Mouse (Mus musculus) heart, adult 2 months (tissue): Measurements from ENCODE around the gene Bcl3. TPM values are rescaled to one million over a fixed set of nuclear protein-coding genes. Genes with fewer than 3 reads are reported as not detected.
A peak's percentile ranks its signal among the peaks of the same experiment; 100 is the strongest.

Experiments
- DNase-seq, 2 experiments: peaks; one replicate each; pipeline ENCODE4 v3.0.0; 2021
- H3K27ac ChIP-seq: fragments of 200-600 bp; 2 replicates; pipeline ENCODE4 v1.8.1; 2022
- H3K27me3 ChIP-seq: fragments of 200-500 bp; 2 replicates; pipeline ENCODE4 v1.6.1; 2012; ENCODE audit warnings: mild to moderate bottlenecking, low read length, inconsistent platforms, mixed read lengths; ENCODE audit not compliant: control insufficient read depth, insufficient read depth
- H3K36me3 ChIP-seq: fragments of 200-500 bp; 2 replicates; pipeline ENCODE4 v1.6.1; 2012; ENCODE audit warnings: low read length, inconsistent platforms; ENCODE audit not compliant: control insufficient read depth, insufficient read depth
- H3K4me1 ChIP-seq: fragments of 200-500 bp; 2 replicates; pipeline ENCODE4 v1.6.1; 2011; ENCODE audit warnings: low read length; ENCODE audit not compliant: control insufficient read depth, insufficient read depth
- H3K4me3 ChIP-seq: fragments of 200-600 bp; 2 replicates; pipeline ENCODE4 v1.8.1; 2022
- H3K79me2 ChIP-seq: fragments of 200-500 bp; replicated peaks from 2 replicates; pipeline ENCODE4 v1.6.1; 2012; ENCODE audit warnings: mild to moderate bottlenecking, inconsistent platforms, low read length, moderate library complexity, mixed read lengths; ENCODE audit not compliant: control insufficient read depth, insufficient read depth
- H3K9ac ChIP-seq: fragments of 200-500 bp; 2 replicates; pipeline ENCODE4 v1.6.1; 2012; ENCODE audit warnings: low read depth, mild to moderate bottlenecking, control low read depth, inconsistent platforms, low read length, mixed read lengths
- CTCF ChIP-seq: fragments of 200-600 bp; IDR thresholded peaks from 2 replicates; pipeline ENCODE4 v1.8.1; 2022; ENCODE audit warnings: antibody characterized with exemption, mild to moderate bottlenecking, moderate library complexity
- EP300 ChIP-seq: fragments of 200-500 bp; IDR thresholded peaks from 2 replicates; pipeline ENCODE4 v1.6.1; 2011; ENCODE audit warnings: low read depth, low read length, control low read depth; ENCODE audit not compliant: insufficient read depth
- POLR2A ChIP-seq: fragments of 200-500 bp; IDR thresholded peaks from 2 replicates; pipeline ENCODE4 v1.6.1; 2011; ENCODE audit warnings: mild to moderate bottlenecking, low read depth, low read length, control low read depth; ENCODE audit not compliant: insufficient read depth
- WGBS: fragments of 180-500 bp; shearing (Covaris S2); methylation state at CpG from one replicate; pipeline ENCODE4 v1.1.7; 2018; 5-methylcytosine and 5-hydroxymethylcytosine counted together
- intact Hi-C: fragments of 180-260 bp; cut with DNase I; formaldehyde crosslinking; loops from one replicate; pipeline ENCODE4 v1.15.1; 2025
- polyA plus RNA-seq: library from polyadenylated mRNA; depleted of rRNA; stranded (reverse); fragments of >200 nt; gene quantifications from 2 replicates; pipeline ENCODE4 v1.2.3, GENCODE M21; 2012
- total RNA-seq, 2 experiments: library from RNA; stranded (reverse); gene quantifications; 2 replicates each; pipeline ENCODE4 v1.2.3; 2021

The Bcl3 gene
- total and polyA plus RNA-seq, 3 experiments, result 3.5 to 11.9 (median 6.1) TPM

GRCm38 (mm10) chr7:19809369-19809768 is 13.2 kb downstream of the Bcl3 start:
- Histone ChIP-seq H3K79me2 (no peaks in the 10 kb centered on the region), H3K4me3 (peak overlapping the region; percentile 22), H3K27me3 (no peaks in the 10 kb centered on the region), H3K27ac (peak overlapping the region; percentile 74), H3K9ac (peak overlapping the region; percentile 46), H3K4me1 (no peaks in the 10 kb centered on the region), H3K36me3 (no peaks in the 10 kb centered on the region)
- intact Hi-C loops, result loop anchor here (10.0 kb wide), 1 partner anchor 135 kb away; no protein-coding TSS in a partner anchor
- peak in 1 of 2 experiments; percentile 56 for DNase-seq
- TF ChIP-seq EP300 (peak; percentile 42; the same call in 1 of the 2 replicates), POLR2A (peak; percentile 42; the same call in 1 of the 2 replicates), CTCF (no peak)
- WGBS, result 45% methylated on average over 27 of the region's 27 CpGs

- Histone ChIP-seq H3K9ac (no peak overlapping the region), H3K27ac (no peak overlapping the region), H3K4me3 (no peak overlapping the region), H3K27me3 (no peaks in the 10 kb centered on the region), H3K36me3 (no peaks in the 10 kb centered on the region), H3K4me1 (no peaks in the 10 kb centered on the region), H3K79me2 (no peaks in the 10 kb centered on the region)
- 89% methylated on average over 8 of the region's 8 CpGs for WGBS
- intact Hi-C loops, result loop anchor here (10.0 kb wide), 1 partner anchor 138 kb away; no protein-coding TSS in a partner anchor
- DNase-seq, result no peak
- TF ChIP-seq EP300 (no peak), POLR2A (no peak), CTCF (no peak)
Observed at GRCm38 (mm10) chr7:19806356-19806969, 16.1 kb downstream of the Bcl3 start.

DNA sequence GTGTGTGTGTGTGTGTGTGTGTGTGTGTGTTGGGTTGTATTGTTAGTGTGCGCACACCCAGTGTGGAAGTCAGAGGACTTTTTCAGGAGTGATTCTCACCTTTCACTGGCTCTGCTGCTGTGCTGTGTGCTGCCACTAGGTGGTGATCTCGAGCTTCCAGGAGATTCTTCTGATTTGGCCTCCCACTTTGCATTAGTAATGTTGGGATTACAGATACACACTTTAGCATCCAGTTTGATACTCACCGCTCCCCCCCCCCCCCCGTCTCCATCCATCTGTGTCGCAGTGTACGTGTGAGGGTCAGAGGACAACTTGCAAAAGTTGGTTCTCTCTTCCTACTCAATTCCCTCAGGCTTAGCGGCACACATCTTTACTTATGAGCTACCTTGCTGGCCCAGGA is 19.6 kb downstream of the Bcl3 start:
- TF ChIP-seq POLR2A (no peak), CTCF (peak; percentile 70), EP300 (peak; percentile 91)
- intact Hi-C loops, result loop anchor here (1.0 to 10.0 kb wide), 3 partner anchors 40 to 142 kb away; no protein-coding TSS in a partner anchor
- Histone ChIP-seq H3K27me3 (no peaks in the 10 kb centered on the region), H3K27ac (no peak overlapping the region), H3K4me3 (no peak overlapping the region), H3K79me2 (no peaks in the 10 kb centered on the region), H3K9ac (no peak overlapping the region), H3K36me3 (no peaks in the 10 kb centered on the region), H3K4me1 (peaks cover 1% of the 10 kb centered on the region; the same call in 1 of the 2 replicates)
- DNase-seq, result peak; percentile 66 to 86
- 21% methylated on average over 7 of the region's 7 CpGs for WGBS

DNA sequence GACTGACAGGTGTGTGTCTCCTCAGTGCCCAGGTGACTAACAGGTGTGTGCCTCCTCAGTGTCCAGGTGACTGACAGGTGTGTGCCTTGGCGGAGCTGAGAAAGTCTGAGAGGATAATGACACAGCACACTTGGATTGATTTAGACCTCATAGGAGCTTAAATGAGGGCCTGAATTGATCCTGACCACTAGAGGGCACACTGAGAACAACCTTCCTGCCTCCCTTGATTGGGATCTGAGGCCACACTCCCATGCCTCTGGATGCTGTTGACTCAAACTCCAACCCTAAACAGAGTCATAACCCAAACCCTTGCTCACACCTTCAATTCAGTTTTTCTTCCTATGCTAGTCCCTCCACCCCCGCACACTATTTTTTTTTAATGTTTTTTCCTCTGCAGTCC is 21.8 kb downstream of the Bcl3 start:
- no peaks in the 10 kb centered on the region for H3K27me3 ChIP-seq
- no peaks in the 10 kb centered on the region for H3K79me2 ChIP-seq
- TF ChIP-seq EP300 (peak; percentile 71; the same call in 1 of the 2 replicates), CTCF (peak; percentile 82), POLR2A (no peak)
- H3K9ac ChIP-seq, result no peak overlapping the region
- intact Hi-C loops, result loop anchor here (10.0 kb wide), 1 partner anchor 144 kb away; no protein-coding TSS in a partner anchor
- H3K4me1 ChIP-seq, result peaks cover 2% of the 10 kb centered on the region; the same call in 1 of the 2 replicates
- no peak overlapping the region for H3K27ac ChIP-seq
- H3K4me3 ChIP-seq, result no peak overlapping the region
- 49% methylated on average over 2 of the region's 2 CpGs for WGBS
- H3K36me3 ChIP-seq, result no peaks in the 10 kb centered on the region
- peak in 1 of 2 experiments; percentile 53 for DNase-seq

GRCm38 (mm10) chr7:19796697-19797588 is 25.6 kb downstream of the Bcl3 start, which contains the start of gene Cblc:
Gene Cblc (minus strand): TSS chr7:19796809.
- TF ChIP-seq POLR2A (no peak), CTCF (peak; percentile 91), EP300 (0 out of 2 replicates have a peak, but pooled peaks have one; percentile 39)
- H3K27ac ChIP-seq, result no peak within 1 kb of the TSS
- no peaks in the 10 kb centered on the region for H3K27me3 ChIP-seq
- DNase-seq, result peak; percentile 83 to 85
- no peak within 1 kb of the TSS for H3K4me3 ChIP-seq
- peak within 1 kb of the TSS; percentile 10 for H3K9ac ChIP-seq
- WGBS, result 4% methylated on average over 32 of the region's 32 CpGs
- H3K4me1 ChIP-seq, result peaks cover 2% of the 10 kb centered on the region; the same call in 1 of the 2 replicates
- no peaks in the 10 kb centered on the region for H3K79me2 ChIP-seq
- intact Hi-C loops, result no loop called here
- no peaks in the 10 kb centered on the region for H3K36me3 ChIP-seq
